In the genomic region with DNA sequence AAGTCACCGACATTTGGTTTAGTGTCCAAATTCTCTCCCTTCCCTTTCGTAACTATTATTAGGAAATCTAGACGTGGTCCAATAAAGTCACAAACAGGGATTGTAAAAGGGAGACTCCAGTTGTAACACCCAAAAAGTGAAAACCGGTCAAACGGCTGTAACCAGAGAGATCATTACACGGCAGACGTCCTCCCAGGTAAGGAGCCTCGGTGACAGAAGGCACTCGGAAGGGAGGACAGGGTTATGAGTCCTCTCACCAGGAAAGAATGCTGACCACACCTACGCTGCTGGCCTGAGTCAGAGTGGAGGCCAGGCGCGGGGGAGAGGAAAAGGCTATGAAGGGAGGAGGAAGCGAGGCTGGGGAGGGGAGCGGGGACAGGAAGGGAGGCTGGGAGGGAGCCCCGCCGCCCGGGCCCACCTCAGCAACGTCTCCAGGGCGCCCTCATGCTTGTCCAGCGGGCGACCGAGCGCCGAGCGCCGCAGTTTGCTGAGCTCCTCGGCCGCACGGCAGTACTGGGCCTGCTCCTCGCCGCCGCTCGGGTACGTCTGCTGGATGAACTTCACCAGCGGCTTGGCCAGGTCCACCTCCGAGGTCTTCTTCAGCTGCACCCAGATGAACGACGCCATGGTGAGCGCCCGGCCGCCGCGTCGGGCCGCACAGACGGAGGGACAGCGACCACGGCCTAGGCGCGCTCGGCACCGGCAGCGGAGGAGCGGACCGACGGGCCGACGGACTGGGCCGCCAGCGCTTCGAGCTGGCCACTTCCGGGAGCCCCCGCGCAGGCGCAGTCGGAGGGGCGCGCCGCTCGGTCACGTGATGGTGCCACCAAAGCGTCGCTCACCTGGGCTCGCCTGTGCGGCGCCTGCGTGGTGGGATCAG, we compare ENCODE assay signal across 8 mouse cellular contexts. TPM values are rescaled to one million over a fixed set of nuclear protein-coding genes. Genes with fewer than 3 reads are reported as not detected.
DNase-seq lines count a peak whose midpoint lies in the region; ATAC-seq and TF ChIP-seq lines count a peak whose summit lies in the region.

A gene (minus strand): TSS at position 779 of the 880 bp plus-strand sequence.

- DNase-seq in ES-E14 (ENCODE audit: low read depth, low spot score) = peak; percentile 41
- peak; percentile 92 to 97 for DNase-seq in cerebellum, adult 18-20 months
- DNase-seq in heart, postnatal 36 days = peak; percentile 94 to 95
- peak; percentile 91 to 93 for DNase-seq in layer of hippocampus, adult 2 months (ENCODE audit: low spot score in 2 of 2)
- peak; percentile 91 for DNase-seq in lung, embryonic 14.5 days
- DNase-seq in thymus, adult 2 months = peak; percentile 92

- peak; percentile 85 for TF ChIP-seq POLR2A in olfactory bulb, adult 2 months (IDR thresholded peaks at IDR 0.05; ENCODE audit: insufficient read depth, low read depth, low read length)
- peak; percentile 94 for TF ChIP-seq POLR2A in thymus, adult 2 months (IDR thresholded peaks at IDR 0.05; ENCODE audit: control insufficient read depth, extremely low read depth, insufficient read depth, low read length, poor library complexity)

- ATAC-seq in forebrain, embryonic 16.5 days = peak; percentile 93
- ATAC-seq in lung, embryonic 14.5 days (ENCODE audit: insufficient read depth) = peak; percentile 91

- intact Hi-C loops in heart, postnatal 36 days (cut with DNase I) = loop anchor here (2.0 kb wide), 1 partner anchor 31 kb away; no protein-coding TSS in a partner anchor

- H3K9me3 ChIP-seq in ES-E14 (ENCODE audit: control insufficient read depth, insufficient read depth, low read depth, low read length) = no peaks in the 10 kb centered on the region
- no peaks in the 10 kb centered on the region for H3K9me3 ChIP-seq in forebrain, embryonic 16.5 days (ENCODE audit: control insufficient read depth, low read length)
- no peaks in the 10 kb centered on the region for H3K9me3 ChIP-seq in lung, embryonic 14.5 days (ENCODE audit: low read depth, low read length)

- H3K4me3 ChIP-seq in ES-E14 (ENCODE audit: insufficient read depth in 1 of 2, low read depth in 1 of 2, low read length in 2 of 2, poor library complexity in 1 of 2, severe bottlenecking in 1 of 2) = peak within 1 kb of the TSS; percentile 81 to 93
- peak within 1 kb of the TSS; percentile 98 for H3K4me3 ChIP-seq in forebrain, embryonic 16.5 days (replicated peaks; ENCODE audit: low read length)
- peak within 1 kb of the TSS; percentile 86 for H3K4me3 ChIP-seq in layer of hippocampus, adult 2 months
- H3K4me3 ChIP-seq in lung, embryonic 14.5 days (ENCODE audit: low read depth, low read length) = peak within 1 kb of the TSS; percentile 95
- H3K4me3 ChIP-seq in olfactory bulb, adult 2 months (ENCODE audit: insufficient read depth, low read depth, low read length) = peak within 1 kb of the TSS; percentile 62
- peak within 1 kb of the TSS; percentile 93 for H3K4me3 ChIP-seq in thymus, adult 2 months (ENCODE audit: control insufficient read depth, insufficient read depth, low read length)

- peak within 1 kb of the TSS; percentile 93 for H3K4me2 ChIP-seq in forebrain, embryonic 16.5 days (ENCODE audit: low read length)
- peak within 1 kb of the TSS; percentile 83 for H3K4me2 ChIP-seq in lung, embryonic 14.5 days

- H3K9ac ChIP-seq in ES-E14 (ENCODE audit: insufficient read depth, low read depth, low read length, poor library complexity, severe bottlenecking) = peak within 1 kb of the TSS; percentile 88
- peak within 1 kb of the TSS; percentile 97 for H3K9ac ChIP-seq in forebrain, embryonic 16.5 days (replicated peaks; ENCODE audit: low read depth, low read length)
- peak within 1 kb of the TSS; percentile 97 for H3K9ac ChIP-seq in lung, embryonic 14.5 days

- H3K27ac ChIP-seq in ES-E14 (ENCODE audit: insufficient read depth, low read depth, low read length, poor library complexity, severe bottlenecking) = no peak within 1 kb of the TSS
- peak within 1 kb of the TSS; percentile 67 for H3K27ac ChIP-seq in forebrain, embryonic 16.5 days (ENCODE audit: low read length)
- peak within 1 kb of the TSS; percentile 93 for H3K27ac ChIP-seq in layer of hippocampus, adult 2 months
- H3K27ac ChIP-seq in lung, embryonic 14.5 days (ENCODE audit: low read depth) = peak within 1 kb of the TSS; percentile 92
- peak within 1 kb of the TSS; percentile 0; the same call in 1 of the 2 replicates for H3K27ac ChIP-seq in olfactory bulb, adult 2 months (ENCODE audit: insufficient read depth, low read depth, low read length)
- H3K27ac ChIP-seq in thymus, adult 2 months (ENCODE audit: control insufficient read depth, insufficient read depth, low read length) = peak within 1 kb of the TSS; percentile 37

- H3K27me3 ChIP-seq in forebrain, embryonic 16.5 days (replicated peaks; ENCODE audit: control insufficient read depth, insufficient read depth, low read length) = no peaks in the 10 kb centered on the region
- no peaks in the 10 kb centered on the region for H3K27me3 ChIP-seq in lung, embryonic 14.5 days (ENCODE audit: insufficient read depth, low read length)
- no peaks in the 10 kb centered on the region for H3K27me3 ChIP-seq in thymus, adult 2 months (ENCODE audit: control insufficient read depth, insufficient read depth, low read length)

- TF ChIP-seq CTCF in layer of hippocampus, adult 2 months (conservative IDR thresholded peaks at IDR 0.05) = no peak
- no peak for TF ChIP-seq CTCF in lung, embryonic 14.5 days (IDR thresholded peaks at IDR 0.05; ENCODE audit: low read depth)
- no peak for TF ChIP-seq CTCF in olfactory bulb, adult 2 months (IDR thresholded peaks at IDR 0.05; ENCODE audit: insufficient read depth, low read depth, low read length)
- TF ChIP-seq CTCF in thymus, adult 2 months (IDR thresholded peaks at IDR 0.05; ENCODE audit: borderline replicate concordance, control insufficient read depth, extremely low read depth, insufficient read depth, low read length, poor library complexity) = no peak

- in situ Hi-C loops in ES-E14 (cut with MboI; ENCODE audit: low sequenced_read_pairs in 2 of 2, unreplicated experiment in 2 of 2) = no loop called here

- no peaks in the 10 kb centered on the region for H3K36me3 ChIP-seq in ES-E14 (ENCODE audit: control insufficient read depth, insufficient read depth, low read length, poor library complexity, severe bottlenecking)
- H3K36me3 ChIP-seq in forebrain, embryonic 16.5 days (ENCODE audit: control insufficient read depth, insufficient read depth) = no peaks in the 10 kb centered on the region
- H3K36me3 ChIP-seq in lung, embryonic 14.5 days (ENCODE audit: insufficient read depth) = 0 out of 2 replicates have a peak, but pooled peaks cover 4% of the 10 kb centered on the region
- H3K36me3 ChIP-seq in thymus, adult 2 months (ENCODE audit: control insufficient read depth, insufficient read depth, low read length) = no peaks in the 10 kb centered on the region

- 2% methylated on average over 67 of the region's 77 CpGs for WGBS in forebrain, embryonic 16.5 days
- WGBS in lung, embryonic 14.5 days = under 1% methylated on average over 77 of the region's 77 CpGs
- WGBS in olfactory bulb, adult 2 months = 1% methylated on average over 77 of the region's 77 CpGs
- WGBS in thymus, adult 2 months = under 1% methylated on average over 77 of the region's 77 CpGs

- H3K4me1 ChIP-seq in ES-E14 (ENCODE audit: control insufficient read depth in 2 of 2, insufficient read depth in 2 of 2, low read length in 2 of 2, poor library complexity in 1 of 2) = peaks cover 2 to 12% of the 10 kb centered on the region in 2 experiments; a peak in 3 of 4 replicates
- peaks cover 21% of the 10 kb centered on the region for H3K4me1 ChIP-seq in forebrain, embryonic 16.5 days (replicated peaks; ENCODE audit: control insufficient read depth, insufficient read depth, low read length)
- H3K4me1 ChIP-seq in lung, embryonic 14.5 days (ENCODE audit: insufficient read depth) = peaks cover 5% of the 10 kb centered on the region; the same call in 1 of the 2 replicates
- no peaks in the 10 kb centered on the region for H3K4me1 ChIP-seq in olfactory bulb, adult 2 months (ENCODE audit: control insufficient read depth, insufficient read depth, low read length)
- peaks cover 17% of the 10 kb centered on the region for H3K4me1 ChIP-seq in thymus, adult 2 months (replicated peaks; ENCODE audit: control insufficient read depth, insufficient read depth, low read length)

TF ChIP-seq in ES-E14, 5 proteins besides CTCF, POLR2A, EP300 and RAD21:
- TF ChIP-seq CHD2 (IDR thresholded peaks at IDR 0.05; ENCODE audit: low read depth, low read length) = no peak
- no peak for TF ChIP-seq MAFK (IDR thresholded peaks at IDR 0.05; ENCODE audit: insufficient read depth, low read depth, low read length)
- TF ChIP-seq HCFC1 (IDR thresholded peaks at IDR 0.05; ENCODE audit: borderline replicate concordance, insufficient read depth, low read length) = no peak
- TF ChIP-seq ZC3H11A (IDR thresholded peaks at IDR 0.05; ENCODE audit: borderline replicate concordance, low read depth, low read length) = no peak
- no peak for TF ChIP-seq ZNF384 (IDR thresholded peaks at IDR 0.05; ENCODE audit: low read depth, low read length)

RNA-seq across cellular contexts. Expression of the gene that starts here (rescaled TPM):
- total RNA-seq in ES-E14 (2012; rRNA removed) = 26.2 and 28.4 TPM in 2 replicates
- polyA plus RNA-seq in forebrain, embryonic 16.5 days (2015; fragmentation: Nextera tagmentation; extraction: Ambion mirVana) = 44.6 and 48.1 TPM in 2 replicates
- total RNA-seq in heart, postnatal 36 days (2021) = 10 to 100 TPM; 57.2 to 65.0 TPM
- 10 to 100 TPM; 58.9 to 66.1 TPM for total RNA-seq in layer of hippocampus, adult 2 months (2021)
- polyA plus RNA-seq in lung, embryonic 14.5 days (2014; fragmentation: Nextera tagmentation; extraction: Ambion mirVana) = 77.0 and 80.0 TPM in 2 replicates
- polyA plus RNA-seq in olfactory bulb, adult 2 months (2012; ENCODE audit: insufficient read depth, insufficient read length, low replicate concordance, missing spikeins) = not detected in 2 replicates
- 164 and 190 TPM in 2 replicates for polyA plus RNA-seq in thymus, adult 2 months (2012; rRNA removed)

Comparison
In these comparisons a context has a peak if more than half of its experiments do, and no peak if none do; other contexts are left out.
1. RNA of the gene that starts here (polyA plus RNA-seq): 164 to 190 TPM in thymus, adult 2 months, 77.0 to 80.0 TPM in lung, embryonic 14.5 days and 44.6 to 48.1 TPM in forebrain, embryonic 16.5 days; not detected in olfactory bulb, adult 2 months; every median in the first group is over 10 times any median in the second.
2. DNase-seq: peak in every context shown above with its lines; median percentile 94 in cerebellum, adult 18-20 months; 94 in heart, postnatal 36 days; 92 in layer of hippocampus, adult 2 months; 92 in thymus, adult 2 months; 91 in lung, embryonic 14.5 days; 41 in ES-E14.
3. Peak in every context shown above with its lines, with median percentiles within 50 percentile points of each other: H3K4me3 ChIP-seq and H3K9ac ChIP-seq.